Mouse (Mus musculus): ENCODE data around the gene Tas2r104.

Gene Tas2r104

GRCm38 (mm10) chr6:131685644-131686043 is at the start of gene Tas2r104:
Gene Tas2r104, minus strand, starts transcription at chr6:131685744.
- DNase-seq (ENCODE audit: low spot score), result no peak

GRCm38 (mm10) chr6:131712803-131713202 is 27.3 kb upstream of the Tas2r104 start:
- DNase-seq (ENCODE audit: low spot score), result peak; percentile 41

GRCm38 (mm10) chr6:131689963-131690362 is 4.4 kb upstream of the Tas2r104 start, which contains the start of gene Tas2r114:
Gene Tas2r114, minus strand, starts transcription at chr6:131690063.
- DNase-seq (ENCODE audit: low spot score), result no peak

- no peak for DNase-seq (ENCODE audit: low spot score)
Observed at GRCm38 (mm10) chr6:131687395-131687794, 1.9 kb upstream of the Tas2r104 start, which contains the start of gene Tas2r105. Gene Tas2r105, minus strand, starts transcription at chr6:131687495.

GRCm38 (mm10) chr6:131678786-131679185 is 6.8 kb downstream of the Tas2r104 start, which contains the start of gene Tas2r106:
Gene Tas2r106, minus strand, starts transcription at chr6:131678886.
- no peak for DNase-seq (ENCODE audit: low spot score)

- DNase-seq (ENCODE audit: low spot score), result no peak
Observed at GRCm38 (mm10) chr6:131660049-131660448, 25.5 kb downstream of the Tas2r104 start, which contains the start of gene Tas2r107. Gene Tas2r107, minus strand, starts transcription at chr6:131660149.

Measured in adipocyte (in vitro differentiated cells).